Mouse (Mus musculus) kidney, embryonic 14.5 days (tissue): ENCODE measurements around the gene Olfr317. TPM values are rescaled to one million over a fixed set of nuclear protein-coding genes. Genes with fewer than 3 reads are reported as not detected.
"Not testable (repeated sequence)": the region's sequence is repeated elsewhere in the genome, so short reads cannot be mapped to it uniquely, and the experiment has no call there.

Source experiments
- ATAC-seq: fragments of 200-750 bp; cut with Nextera tagmentation; 2 replicates; pipeline ENCODE4 v1.8.0; 2017; ENCODE audit warnings: moderate number of reproducible peaks, mild to moderate bottlenecking, moderate TSS enrichment, moderate library complexity; ENCODE audit not compliant: low FRiP score, low TSS enrichment
- H3K27ac ChIP-seq: fragments of 300-500 bp; sonication (generic); 2 replicates; pipeline ENCODE4 v1.5.1; 2014; ENCODE audit warnings: low read depth, mild to moderate bottlenecking, low read length, moderate library complexity, mixed read lengths
- H3K27me3 ChIP-seq: fragments of 300-500 bp; sonication (generic); 2 replicates; pipeline ENCODE4 v1.6.1; 2014; ENCODE audit warnings: mild to moderate bottlenecking, low read length; ENCODE audit not compliant: control insufficient read depth, insufficient read depth
- H3K36me3 ChIP-seq: fragments of 300-500 bp; sonication (generic); 2 replicates; pipeline ENCODE4 v1.6.1; 2014; ENCODE audit warnings: low read length, mixed read lengths; ENCODE audit not compliant: control insufficient read depth, insufficient read depth
- H3K4me1 ChIP-seq: fragments of 300-500 bp; sonication (generic); 2 replicates; pipeline ENCODE4 v1.6.1; 2014; ENCODE audit warnings: low read length, mixed read lengths; ENCODE audit not compliant: control insufficient read depth, insufficient read depth
- H3K4me2 ChIP-seq: fragments of 300-500 bp; sonication (generic); replicated peaks from 2 replicates; pipeline ENCODE4 v1.6.1; 2014; ENCODE audit warnings: low read depth, mild to moderate bottlenecking, low read length
- H3K4me3 ChIP-seq: fragments of 300-500 bp; sonication (generic); 2 replicates; pipeline ENCODE4 v1.5.1; 2014; ENCODE audit warnings: mild to moderate bottlenecking, low read length
- H3K9ac ChIP-seq: fragments of 300-500 bp; sonication (generic); 2 replicates; pipeline ENCODE4 v1.6.1; 2014; ENCODE audit warnings: low read depth, mild to moderate bottlenecking, low read length, moderate library complexity
- H3K9me3 ChIP-seq: fragments of 300-500 bp; sonication (generic); 2 replicates; pipeline ENCODE4 v1.6.1; 2016; ENCODE audit warnings: low read length; ENCODE audit not compliant: control insufficient read depth
- WGBS: fragments of 180-500 bp; shearing (Covaris S2); extraction: QIAGEN DNeasy Blood & Tissue Kit; methylation state at CpG from one replicate; pipeline ENCODE4 v1.1.7; 2014; 5-methylcytosine and 5-hydroxymethylcytosine counted together
- polyA plus RNA-seq: library from polyadenylated mRNA; unstranded; fragments of >200 nt; fragmentation: Nextera tagmentation; extraction: Ambion mirVana; gene quantifications from 2 replicates; pipeline ENCODE4 v1.2.1, GENCODE M21; 2014

Gene Olfr317
- polyA plus RNA-seq, 1 experiment from 2014 or later, result not detected

- H3K4me1 ChIP-seq, H3K27ac ChIP-seq, H3K9ac ChIP-seq, H3K27me3 ChIP-seq, H3K4me3 ChIP-seq, H3K36me3 ChIP-seq, H3K4me2 ChIP-seq, ATAC-seq, H3K9me3 ChIP-seq: not testable (repeated sequence)
- WGBS, result 79% methylated on average over 6 of the region's 6 CpGs
Observed at GRCm38 (mm10) chr11:58727896-58728650, 10.9 kb downstream of the Olfr317 start.

DNA sequence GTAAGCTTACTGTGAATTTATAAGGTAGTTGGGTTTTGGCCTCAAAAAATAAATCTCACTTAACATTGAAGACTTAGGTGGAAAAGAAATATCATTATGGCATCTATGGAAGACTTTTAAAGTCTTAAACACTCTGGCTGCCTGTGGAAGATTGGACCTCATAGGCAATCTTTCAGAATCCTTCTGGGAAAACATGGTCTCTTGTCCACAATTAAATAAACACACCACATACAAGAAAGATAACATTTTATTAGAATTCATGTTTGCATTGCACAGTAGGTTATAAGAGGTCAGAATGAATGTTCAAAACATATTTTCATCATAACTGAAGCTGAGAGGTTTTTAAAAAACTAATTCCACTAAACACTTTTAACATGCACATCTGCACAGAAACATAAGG lies 15.1 kb downstream of the Olfr317 start, which contains the start of gene Olfr318:
Gene Olfr318 (minus strand): TSS at position 101 of the 400 bp plus-strand sequence.
- no peak within 1 kb of the TSS for H3K4me2 ChIP-seq

DNA sequence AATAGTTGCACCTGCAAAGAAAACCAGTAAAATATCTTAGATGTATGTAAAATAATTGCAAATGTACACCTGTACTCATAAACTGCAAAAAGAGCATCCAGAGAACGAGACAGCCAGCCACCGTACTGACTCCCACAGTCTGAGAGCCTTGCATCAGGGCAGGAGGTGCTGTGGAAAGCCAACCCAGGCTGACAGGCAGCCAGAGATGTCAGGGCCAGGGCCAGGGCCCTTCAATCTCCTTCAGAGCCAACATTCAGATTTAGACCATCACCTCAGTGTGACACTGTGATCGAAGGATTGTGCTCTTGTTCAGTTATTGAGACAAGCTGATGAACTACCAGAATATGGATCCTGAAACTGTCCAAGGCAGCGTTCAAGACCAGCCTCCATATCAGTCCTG lies 19.3 kb downstream of the Olfr317 start:
- H3K9me3 ChIP-seq, result no peaks in the 10 kb centered on the region
- no peak overlapping the region for H3K4me3 ChIP-seq
- no peak overlapping the region for H3K27ac ChIP-seq
- WGBS, result 89% methylated on average over 4 of the region's 4 CpGs
- H3K4me2 ChIP-seq, result no peak overlapping the region
- no peaks in the 10 kb centered on the region for H3K36me3 ChIP-seq
- no peak overlapping the region for H3K9ac ChIP-seq
- H3K27me3 ChIP-seq, result no peaks in the 10 kb centered on the region
- ATAC-seq, result no peak
- H3K4me1 ChIP-seq, result no peaks in the 10 kb centered on the region

More for the DNA sequence above, 15.1 kb downstream of the Olfr317 start, which contains the start of gene Olfr318:
- Histone ChIP-seq H3K4me1 (no peaks in the 10 kb centered on the region), H3K27ac (no peak within 1 kb of the TSS), H3K27me3 (no peaks in the 10 kb centered on the region), H3K9me3 (no peaks in the 10 kb centered on the region), H3K4me3 (no peak within 1 kb of the TSS), H3K36me3 (no peaks in the 10 kb centered on the region), H3K9ac (no peak within 1 kb of the TSS)
- no peak for ATAC-seq

GRCm38 (mm10) chr11:58717723-58718122 lies 21.3 kb downstream of the Olfr317 start:
- H3K4me1 ChIP-seq, H3K36me3 ChIP-seq, H3K27ac ChIP-seq, H3K9ac ChIP-seq, H3K9me3 ChIP-seq, H3K4me3 ChIP-seq, H3K4me2 ChIP-seq, ATAC-seq, H3K27me3 ChIP-seq: not testable (repeated sequence)
- WGBS, result 90% methylated on average over 6 of the region's 7 CpGs

DNA sequence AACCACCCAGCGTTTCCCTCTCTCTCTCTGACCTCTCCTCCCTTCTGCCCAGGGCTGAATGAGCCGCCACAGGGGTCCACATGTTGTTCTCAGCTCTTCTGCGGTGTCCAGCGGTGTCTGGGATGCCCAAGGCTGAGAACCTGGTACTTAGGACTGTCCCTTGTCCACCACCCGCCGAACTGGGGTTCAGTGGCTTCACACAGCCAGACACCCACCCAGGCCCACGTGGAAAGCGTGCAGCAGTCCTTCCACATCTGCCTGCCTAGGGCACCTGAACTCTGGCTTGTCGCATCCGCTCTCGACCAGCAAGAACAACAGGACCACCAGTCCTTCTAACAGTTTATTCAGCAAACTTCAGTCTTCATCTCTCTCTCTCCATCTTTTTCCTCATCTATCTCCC lies 29.9 kb downstream of the Olfr317 start:
- 87% methylated on average over 11 of the region's 11 CpGs for WGBS
- Histone ChIP-seq H3K9ac (no peak overlapping the region), H3K4me2 (no peak overlapping the region), H3K36me3 (no peaks in the 10 kb centered on the region), H3K9me3 (no peaks in the 10 kb centered on the region), H3K4me1 (no peaks in the 10 kb centered on the region), H3K4me3 (no peak overlapping the region), H3K27ac (no peak overlapping the region), H3K27me3 (no peaks in the 10 kb centered on the region)
- no peak for ATAC-seq

DNA sequence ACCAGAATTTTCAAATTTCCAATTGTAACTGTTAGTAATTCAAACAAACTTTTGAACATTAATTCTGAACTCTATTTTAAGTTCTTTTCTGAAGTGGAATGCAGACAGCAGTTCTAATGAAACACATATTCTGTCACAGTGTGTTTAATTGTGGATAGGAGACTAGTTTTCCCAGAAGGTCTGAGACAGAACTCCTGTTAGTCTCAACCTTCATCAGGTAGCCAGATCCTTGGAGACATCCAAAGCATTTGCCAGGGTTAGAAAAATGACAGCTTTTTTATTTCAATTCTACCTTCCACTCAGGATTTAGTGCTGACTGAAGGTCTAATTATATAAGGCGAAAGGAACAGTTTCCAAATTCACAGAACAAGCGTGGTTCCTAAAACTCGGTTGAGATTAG lies 40.1 kb downstream of the Olfr317 start, which contains the start of gene Olfr319:
Gene Olfr319 (plus strand): TSS at position 301 of the 400 bp plus-strand sequence.
- Histone ChIP-seq H3K4me2 (no peak within 1 kb of the TSS), H3K27me3 (no peaks in the 10 kb centered on the region), H3K9ac (no peak within 1 kb of the TSS), H3K9me3 (peaks cover 9% of the 10 kb centered on the region), H3K27ac (no peak within 1 kb of the TSS), H3K4me3 (no peak within 1 kb of the TSS), H3K4me1 (no peaks in the 10 kb centered on the region), H3K36me3 (no peaks in the 10 kb centered on the region)
- WGBS, result 87% methylated on average over 3 of the region's 3 CpGs
- ATAC-seq, result no peak

Other genes starting within 250 kb of the Olfr317 start
- 0.11 TPM in 1 of 2 replicates, not detected in the other for gene Olfr332, start 246.7 kb downstream of the Olfr317 start, polyA plus RNA-seq
- not detected in 2 replicates for gene Olfr331, start 236.6 kb downstream of the Olfr317 start, polyA plus RNA-seq
- gene Olfr330, start 204.4 kb downstream of the Olfr317 start, polyA plus RNA-seq, result not detected in 2 replicates
- not detected in 2 replicates for gene Olfr329-ps, start 192.8 kb downstream of the Olfr317 start, polyA plus RNA-seq
- gene Olfr328, start 183.6 kb downstream of the Olfr317 start, polyA plus RNA-seq, result 0.07 and 0.18 TPM in 2 replicates
- not detected in 2 replicates for gene Olfr224, start 168.7 kb downstream of the Olfr317 start, polyA plus RNA-seq
- gene Olfr325, start 161.5 kb downstream of the Olfr317 start, polyA plus RNA-seq, result not detected in 2 replicates
- gene Olfr324, start 144.1 kb downstream of the Olfr317 start, polyA plus RNA-seq, result not detected in 2 replicates
- not detected in 2 replicates for gene 2210407C18Rik, start 123.1 kb downstream of the Olfr317 start, polyA plus RNA-seq
- gene Olfr323, start 108.7 kb downstream of the Olfr317 start, polyA plus RNA-seq, result not detected in 2 replicates
- not detected in 2 replicates for gene Trim58, start 98.7 kb downstream of the Olfr317 start, polyA plus RNA-seq
- 0.07 TPM in 1 of 2 replicates, not detected in the other for gene Olfr322, start 80.4 kb downstream of the Olfr317 start, polyA plus RNA-seq
- not detected in 2 replicates for gene Olfr320, start 58.1 kb downstream of the Olfr317 start, polyA plus RNA-seq
- gene Olfr319, start 40.0 kb downstream of the Olfr317 start, polyA plus RNA-seq, result not detected in 2 replicates
- not detected in 2 replicates for gene Olfr318, start 15.2 kb downstream of the Olfr317 start, polyA plus RNA-seq
- gene Olfr316, start 13.5 kb upstream of the Olfr317 start, polyA plus RNA-seq, result not detected in 2 replicates
- gene Olfr315, start 34.0 kb upstream of the Olfr317 start, polyA plus RNA-seq, result not detected in 2 replicates
- not detected in 2 replicates for gene Olfr314, start 43.7 kb upstream of the Olfr317 start, polyA plus RNA-seq
- not detected in 2 replicates for gene Fam183b, start 62.7 kb upstream of the Olfr317 start, polyA plus RNA-seq
- not detected in 2 replicates for gene Olfr313, start 75.8 kb upstream of the Olfr317 start, polyA plus RNA-seq
- not detected in 2 replicates for gene Olfr312, start 90.0 kb upstream of the Olfr317 start, polyA plus RNA-seq
- not detected in 2 replicates for gene Olfr311, start 100.0 kb upstream of the Olfr317 start, polyA plus RNA-seq
- gene Gm12258, start 107.9 kb upstream of the Olfr317 start, polyA plus RNA-seq, result 5.9 and 10.7 TPM in 2 replicates
- gene 2810021J22Rik, start 128.0 kb upstream of the Olfr317 start, polyA plus RNA-seq, result 6.4 and 8.8 TPM in 2 replicates
- 5.0 and 9.6 TPM in 2 replicates for gene Zfp39, start 165.0 kb upstream of the Olfr317 start, polyA plus RNA-seq
- 0.09 TPM in 1 of 2 replicates, not detected in the other for gene Btnl10, start 178.7 kb upstream of the Olfr317 start, polyA plus RNA-seq
- 229 and 304 TPM in 2 replicates for gene Rnf187, start 199.7 kb upstream of the Olfr317 start, polyA plus RNA-seq
- 29.9 and 146 TPM in 2 replicates for gene Hist3h2ba, start 209.7 kb upstream of the Olfr317 start, polyA plus RNA-seq
- gene Hist3h2a, start 215.5 kb upstream of the Olfr317 start, polyA plus RNA-seq, result 31.8 and 32.7 TPM in 2 replicates
- 0.63 and 0.65 TPM in 2 replicates for gene Trim17, start 215.5 kb upstream of the Olfr317 start, polyA plus RNA-seq
- 16.7 and 19.8 TPM in 2 replicates for gene Trim11, start 238.9 kb upstream of the Olfr317 start, polyA plus RNA-seq